Mouse (Mus musculus) cerebellum, adult 9-10 months (tissue): Measurements from ENCODE around the gene Gpi1.
"Not testable (repeated sequence)": the region's sequence is repeated elsewhere in the genome, so short reads cannot be mapped to it uniquely, and the experiment has no call there.

ENCODE experiments used
- DNase-seq: peaks from one replicate; pipeline ENCODE4 v3.0.0; 2022

The Gpi1 gene

GRCm38 (mm10) chr7:34229153-34229552 lies 983 bp downstream of the Gpi1 start:
- peak; percentile 67 for DNase-seq

DNA sequence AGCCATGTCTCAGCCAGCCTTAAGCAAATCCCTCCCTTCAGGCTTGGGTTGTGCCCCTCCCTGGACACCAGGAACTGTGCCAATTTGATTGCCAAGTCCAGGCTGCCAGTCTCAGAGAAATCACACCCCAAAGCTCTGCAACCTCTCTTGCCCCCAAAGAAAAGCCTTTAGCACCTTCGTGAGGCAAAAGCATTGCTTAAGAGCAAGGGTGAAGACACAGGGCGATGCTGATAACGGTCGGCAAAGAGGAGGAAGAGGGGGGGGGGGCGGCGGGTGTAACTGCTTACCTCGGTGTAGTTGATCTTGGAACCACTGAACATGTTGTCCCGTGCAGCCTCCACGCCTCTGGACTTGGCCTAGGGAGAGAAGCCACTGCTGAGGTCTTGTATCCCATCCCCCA lies 1.5 kb downstream of the Gpi1 start:
- DNase-seq, result peak; percentile 66

DNA sequence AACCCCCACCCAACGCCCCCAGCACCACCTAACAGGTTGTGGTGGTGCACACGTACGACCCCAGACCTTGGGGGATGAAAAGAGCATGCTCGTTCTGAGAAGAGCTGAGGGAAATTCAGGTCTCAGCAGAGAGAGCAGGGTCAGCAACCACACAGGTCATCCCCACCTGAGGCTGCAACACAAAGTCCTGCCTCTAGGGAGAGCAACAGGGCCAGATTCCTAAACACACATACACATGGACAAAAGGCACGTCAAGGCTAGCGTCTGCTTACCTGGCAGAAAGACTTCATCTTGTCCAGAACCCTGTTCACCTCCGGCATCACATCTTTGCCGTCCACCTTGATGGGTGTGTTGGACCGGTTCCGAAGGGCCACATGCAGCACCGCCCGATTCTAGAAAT lies 3.3 kb downstream of the Gpi1 start:
- no peak for DNase-seq

DNA sequence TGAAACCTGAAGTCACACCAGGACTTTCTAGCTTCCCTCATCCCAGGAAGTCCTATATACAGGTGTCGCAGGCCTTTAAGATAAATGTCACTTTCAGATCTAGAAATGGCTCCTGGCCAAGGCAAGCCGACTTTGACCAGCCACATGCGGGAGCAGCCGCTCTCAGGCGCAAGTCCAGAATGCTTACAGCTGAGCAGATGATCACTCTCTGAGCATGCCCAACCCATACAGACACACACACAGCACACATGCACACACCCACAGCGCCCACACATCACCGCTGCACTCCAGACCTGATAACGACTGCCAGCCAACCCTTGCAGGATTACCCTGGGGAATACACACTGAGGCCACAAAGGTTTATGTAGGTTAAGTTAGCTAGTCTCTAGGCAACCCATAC lies 4.0 kb downstream of the Gpi1 start:
- DNase-seq, result peak; percentile 53

GRCm38 (mm10) chr7:34224308-34224707 lies 5.8 kb downstream of the Gpi1 start:
- no peak for DNase-seq

DNA sequence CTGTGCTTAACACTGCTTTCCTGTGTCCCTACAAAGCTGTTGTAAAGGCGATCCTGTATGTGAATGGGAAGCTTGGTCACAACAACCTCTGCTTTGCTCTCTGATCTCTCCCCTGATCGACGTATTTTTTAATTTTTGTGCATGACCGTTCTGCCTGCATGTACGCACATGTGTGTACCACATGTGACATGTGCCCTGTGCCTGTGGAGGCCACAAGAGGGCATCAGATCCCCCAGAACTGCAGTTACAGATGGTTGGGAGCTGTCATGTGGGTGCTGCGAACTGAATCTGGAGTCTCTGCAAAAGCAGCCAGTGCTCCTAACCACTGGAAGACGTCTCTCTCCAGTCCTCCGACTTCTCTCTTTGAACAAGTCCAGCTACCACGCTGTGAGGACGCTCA lies 7.8 kb downstream of the Gpi1 start:
- no peak for DNase-seq

- no peak for DNase-seq
These were observed 8.4 kb downstream of the Gpi1 start for GRCm38 (mm10) chr7:34221594-34222250.

GRCm38 (mm10) chr7:34218496-34218895 lies 11.6 kb downstream of the Gpi1 start:
- no peak for DNase-seq

GRCm38 (mm10) chr7:34216474-34216873 lies 13.7 kb downstream of the Gpi1 start:
- no peak for DNase-seq

- no peak for DNase-seq
These were observed 14.7 kb downstream of the Gpi1 start for GRCm38 (mm10) chr7:34215481-34215880.

GRCm38 (mm10) chr7:34214644-34215043 lies 15.5 kb downstream of the Gpi1 start:
- DNase-seq, result no peak

DNA sequence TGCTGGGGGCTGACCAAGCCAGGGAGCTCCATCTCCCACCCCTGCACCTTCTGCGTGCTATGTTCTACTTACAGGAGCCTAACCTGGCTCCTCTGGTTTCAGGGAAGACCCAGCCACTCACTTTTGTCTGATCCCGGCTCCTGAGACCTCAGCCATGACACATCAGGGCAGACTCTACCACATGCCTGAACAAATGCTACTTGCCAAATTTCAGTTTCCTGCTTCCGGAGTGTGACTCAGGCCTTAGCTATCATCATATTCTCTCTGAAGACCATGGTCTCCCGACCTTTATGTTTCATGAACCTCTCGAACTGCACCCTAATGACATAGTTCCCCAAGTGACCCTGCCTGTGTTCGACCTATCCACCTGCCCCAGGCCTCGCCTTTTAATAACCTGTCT lies 16.9 kb downstream of the Gpi1 start:
- DNase-seq, result no peak

- DNase-seq, result no peak
These were observed 21.9 kb downstream of the Gpi1 start for GRCm38 (mm10) chr7:34208027-34208745.

GRCm38 (mm10) chr7:34206331-34206730 lies 23.8 kb downstream of the Gpi1 start:
- DNase-seq, result no peak

DNA sequence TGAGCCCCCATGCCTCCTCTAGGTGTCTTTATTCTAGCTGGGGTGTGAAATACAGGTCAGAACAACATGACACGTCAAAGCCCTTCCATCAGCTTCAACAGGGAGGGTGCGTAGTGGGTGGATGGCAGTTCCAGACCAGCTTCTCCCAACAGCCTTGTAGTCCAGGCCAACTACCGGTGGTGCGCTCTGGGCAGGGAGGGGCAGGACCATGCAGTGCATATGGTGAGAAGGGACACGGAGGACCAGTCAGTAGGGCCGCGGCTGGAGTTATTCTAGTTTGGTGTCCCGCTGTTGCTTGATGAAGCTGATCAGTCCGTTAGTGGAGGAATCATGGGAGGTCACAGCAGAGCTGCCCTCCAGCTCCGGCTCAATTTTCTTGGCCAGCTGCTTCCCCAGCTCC lies 28.0 kb downstream of the Gpi1 start:
- not testable (repeated sequence) for DNase-seq

GRCm38 (mm10) chr7:34200829-34201228 lies 29.3 kb downstream of the Gpi1 start:
- DNase-seq, result no peak

GRCm38 (mm10) chr7:34198346-34198745 lies 31.8 kb downstream of the Gpi1 start:
- DNase-seq, result no peak

GRCm38 (mm10) chr7:34196132-34197128 lies 33.7 kb downstream of the Gpi1 start, which contains the start of gene Pdcd2l:
Pdcd2l (minus strand) TSS chr7:34196661.
- DNase-seq, result peak; percentile 91

GRCm38 (mm10) chr7:34195632-34196031 lies 34.5 kb downstream of the Gpi1 start:
- no peak for DNase-seq

DNA sequence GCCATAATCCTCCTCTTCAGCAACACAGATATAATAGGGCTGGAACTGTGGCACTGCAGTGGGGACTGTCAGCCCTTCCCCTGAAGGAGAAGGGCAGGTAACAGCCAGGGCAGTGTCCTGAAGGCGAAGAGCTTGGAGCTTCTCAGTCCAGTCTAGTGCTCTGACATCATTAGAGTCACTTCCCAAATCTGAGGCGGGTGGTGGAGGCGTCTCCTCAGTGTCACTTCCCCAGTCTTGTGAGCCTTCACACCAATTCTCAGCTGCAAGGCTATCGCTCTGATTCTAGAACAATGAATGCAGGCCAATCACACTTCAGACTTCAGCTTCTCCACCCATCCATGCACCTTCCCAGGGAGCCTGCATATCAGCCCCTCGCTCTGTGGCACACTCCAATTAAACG lies 37.3 kb downstream of the Gpi1 start:
- no peak for DNase-seq

GRCm38 (mm10) chr7:34189376-34189989 lies 40.7 kb downstream of the Gpi1 start:
- no peak for DNase-seq

GRCm38 (mm10) chr7:34183794-34184193 lies 46.3 kb downstream of the Gpi1 start:
- no peak for DNase-seq

DNA sequence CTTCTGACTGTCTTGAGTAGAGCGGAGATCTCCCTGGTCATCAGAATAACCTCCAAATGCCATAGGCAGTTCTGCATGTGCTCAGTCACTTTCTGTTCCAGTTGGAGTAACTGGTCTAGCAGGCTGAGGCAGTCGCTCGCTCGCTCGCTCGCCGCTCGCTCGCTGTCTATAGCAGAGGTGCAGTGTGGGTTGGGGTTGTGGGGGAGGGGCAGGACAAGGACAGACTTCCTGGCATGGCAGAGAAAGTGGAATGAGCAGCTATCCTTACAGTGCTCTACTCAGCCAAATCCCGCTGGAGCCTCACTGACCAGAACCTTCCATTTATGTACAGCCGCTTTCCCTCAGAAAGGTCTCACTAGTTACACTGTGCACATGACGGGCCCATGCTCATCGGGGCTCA lies 46.8 kb downstream of the Gpi1 start:
- no peak for DNase-seq
